Mouse (Mus musculus): ENCODE data around the gene Ptprt. TPM values are rescaled to one million over a fixed set of nuclear protein-coding genes. Genes with fewer than 3 reads are reported as not detected.

The Ptprt gene
- polyA plus RNA-seq, 1 experiment from 2014 or later, result 3.2 TPM

GRCm38 (mm10) chr2:161625896-161626295, 1035.1 kb downstream of the Ptprt start:
- no peaks in the 10 kb centered on the region for H3K9me3 ChIP-seq (replicated peaks)
- H3K36me3 ChIP-seq, result no peaks in the 10 kb centered on the region
- 91% methylated on average over 1 of the region's 1 CpGs for WGBS
- H3K4me3 ChIP-seq (replicated peaks), result no peak overlapping the region
- no peak overlapping the region for H3K27ac ChIP-seq
- H3K27me3 ChIP-seq, result no peaks in the 10 kb centered on the region
- no peak for ATAC-seq (replicated peaks; ENCODE audit: low FRiP score)
- no peaks in the 10 kb centered on the region for H3K4me1 ChIP-seq
- no peak overlapping the region for H3K4me2 ChIP-seq
- no peak overlapping the region for H3K9ac ChIP-seq

- no peaks in the 10 kb centered on the region for H3K27me3 ChIP-seq
- no peak overlapping the region for H3K4me3 ChIP-seq (replicated peaks)
- no peaks in the 10 kb centered on the region for H3K36me3 ChIP-seq
- no peak overlapping the region for H3K9ac ChIP-seq
- H3K9me3 ChIP-seq (replicated peaks), result no peaks in the 10 kb centered on the region
- 83% methylated on average over 4 of the region's 4 CpGs for WGBS
- H3K4me1 ChIP-seq, result no peaks in the 10 kb centered on the region
- H3K27ac ChIP-seq, result no peak overlapping the region
- H3K4me2 ChIP-seq, result no peak overlapping the region
- ATAC-seq (replicated peaks; ENCODE audit: low FRiP score), result no peak
These were observed 1052.5 kb downstream of the Ptprt start for GRCm38 (mm10) chr2:161608401-161608800.

- Histone ChIP-seq H3K4me1 (no peaks in the 10 kb centered on the region), H3K36me3 (no peaks in the 10 kb centered on the region), H3K9me3 (replicated peaks) (no peaks in the 10 kb centered on the region), H3K4me2 (no peak overlapping the region), H3K4me3 (replicated peaks) (no peak overlapping the region), H3K27ac (no peak overlapping the region), H3K27me3 (no peaks in the 10 kb centered on the region), H3K9ac (no peak overlapping the region)
- peak; percentile 15; the same call in 1 of the 2 replicates for ATAC-seq (replicated peaks; ENCODE audit: low FRiP score)
- 74% methylated on average over 4 of the region's 4 CpGs for WGBS
These were observed 1053.6 kb downstream of the Ptprt start for GRCm38 (mm10) chr2:161607372-161607771.

GRCm38 (mm10) chr2:161600206-161600808, 1060.6 kb downstream of the Ptprt start:
- Histone ChIP-seq H3K9ac (no peak overlapping the region), H3K4me1 (peaks cover 3% of the 10 kb centered on the region; the same call in 1 of the 2 replicates), H3K4me2 (no peak overlapping the region), H3K4me3 (replicated peaks) (no peak overlapping the region), H3K9me3 (replicated peaks) (no peaks in the 10 kb centered on the region), H3K36me3 (no peaks in the 10 kb centered on the region), H3K27me3 (no peaks in the 10 kb centered on the region), H3K27ac (no peak overlapping the region)
- WGBS, result 55% methylated on average over 6 of the region's 6 CpGs
- ATAC-seq (replicated peaks; ENCODE audit: low FRiP score), result no peak

- Histone ChIP-seq H3K36me3 (no peaks in the 10 kb centered on the region), H3K4me1 (no peaks in the 10 kb centered on the region), H3K9ac (no peak overlapping the region), H3K4me3 (replicated peaks) (no peak overlapping the region), H3K9me3 (replicated peaks) (no peaks in the 10 kb centered on the region), H3K4me2 (no peak overlapping the region), H3K27ac (no peak overlapping the region), H3K27me3 (no peaks in the 10 kb centered on the region)
- 85% methylated on average over 7 of the region's 7 CpGs for WGBS
- ATAC-seq (replicated peaks; ENCODE audit: low FRiP score), result no peak
These were observed 1067.4 kb downstream of the Ptprt start for GRCm38 (mm10) chr2:161593391-161594152.

- ATAC-seq (replicated peaks; ENCODE audit: low FRiP score), result no peak
- Histone ChIP-seq H3K27ac (no peak overlapping the region), H3K9me3 (replicated peaks) (no peaks in the 10 kb centered on the region), H3K36me3 (no peaks in the 10 kb centered on the region), H3K4me3 (replicated peaks) (no peak overlapping the region), H3K9ac (no peak overlapping the region), H3K4me1 (no peaks in the 10 kb centered on the region), H3K27me3 (no peaks in the 10 kb centered on the region), H3K4me2 (no peak overlapping the region)
These were observed 1086.5 kb downstream of the Ptprt start for GRCm38 (mm10) chr2:161574401-161574800.

GRCm38 (mm10) chr2:161572201-161572600, 1088.7 kb downstream of the Ptprt start:
- no peak for ATAC-seq (replicated peaks; ENCODE audit: low FRiP score)
- H3K9me3 ChIP-seq (replicated peaks), result no peaks in the 10 kb centered on the region

GRCm38 (mm10) chr2:161570236-161570995, 1090.5 kb downstream of the Ptprt start:
- H3K9ac ChIP-seq, result no peak overlapping the region
- no peaks in the 10 kb centered on the region for H3K4me1 ChIP-seq
- no peaks in the 10 kb centered on the region for H3K27me3 ChIP-seq
- no peaks in the 10 kb centered on the region for H3K36me3 ChIP-seq
- 60% methylated on average over 10 of the region's 10 CpGs for WGBS
- no peak for ATAC-seq (replicated peaks; ENCODE audit: low FRiP score)
- H3K4me2 ChIP-seq, result no peak overlapping the region
- no peak overlapping the region for H3K4me3 ChIP-seq (replicated peaks)
- H3K27ac ChIP-seq, result no peak overlapping the region
- no peaks in the 10 kb centered on the region for H3K9me3 ChIP-seq (replicated peaks)

More at GRCm38 (mm10) chr2:161572201-161572600, 1088.7 kb downstream of the Ptprt start:
- no peaks in the 10 kb centered on the region for H3K27me3 ChIP-seq
- no peak overlapping the region for H3K4me2 ChIP-seq
- no peak overlapping the region for H3K27ac ChIP-seq
- H3K4me3 ChIP-seq (replicated peaks), result no peak overlapping the region
- no peak overlapping the region for H3K9ac ChIP-seq
- H3K36me3 ChIP-seq, result no peaks in the 10 kb centered on the region
- no peaks in the 10 kb centered on the region for H3K4me1 ChIP-seq

GRCm38 (mm10) chr2:161561502-161561901, 1099.4 kb downstream of the Ptprt start:
- Histone ChIP-seq H3K9me3 (replicated peaks) (no peaks in the 10 kb centered on the region), H3K4me1 (no peaks in the 10 kb centered on the region), H3K4me3 (replicated peaks) (no peak overlapping the region), H3K27me3 (no peaks in the 10 kb centered on the region), H3K9ac (no peak overlapping the region), H3K4me2 (no peak overlapping the region), H3K27ac (no peak overlapping the region), H3K36me3 (no peaks in the 10 kb centered on the region)
- WGBS, result 72% methylated on average over 2 of the region's 2 CpGs
- ATAC-seq (replicated peaks; ENCODE audit: low FRiP score), result no peak

- Histone ChIP-seq H3K27me3 (no peaks in the 10 kb centered on the region), H3K4me1 (no peaks in the 10 kb centered on the region), H3K9ac (no peak overlapping the region), H3K4me2 (no peak overlapping the region), H3K4me3 (replicated peaks) (no peak overlapping the region), H3K36me3 (no peaks in the 10 kb centered on the region), H3K9me3 (replicated peaks) (no peaks in the 10 kb centered on the region), H3K27ac (no peak overlapping the region)
- 70% methylated on average over 4 of the region's 4 CpGs for WGBS
- ATAC-seq (replicated peaks; ENCODE audit: low FRiP score), result no peak
These were observed 1103.1 kb downstream of the Ptprt start for GRCm38 (mm10) chr2:161557874-161558273.

- ATAC-seq (replicated peaks; ENCODE audit: low FRiP score), result no peak
- no peak overlapping the region for H3K4me2 ChIP-seq
- no peaks in the 10 kb centered on the region for H3K9me3 ChIP-seq (replicated peaks)
- no peak overlapping the region for H3K9ac ChIP-seq
- H3K36me3 ChIP-seq, result no peaks in the 10 kb centered on the region
- no peaks in the 10 kb centered on the region for H3K27me3 ChIP-seq
- WGBS, result 68% methylated on average over 9 of the region's 9 CpGs
- no peak overlapping the region for H3K27ac ChIP-seq
- no peaks in the 10 kb centered on the region for H3K4me1 ChIP-seq
- H3K4me3 ChIP-seq (replicated peaks), result no peak overlapping the region
These were observed 1107.3 kb downstream of the Ptprt start for GRCm38 (mm10) chr2:161553651-161554050.

GRCm38 (mm10) chr2:161552011-161552410, 1108.9 kb downstream of the Ptprt start:
- H3K36me3 ChIP-seq, result no peaks in the 10 kb centered on the region
- H3K4me1 ChIP-seq, result no peaks in the 10 kb centered on the region
- no peak for ATAC-seq (replicated peaks; ENCODE audit: low FRiP score)
- no peak overlapping the region for H3K9ac ChIP-seq
- H3K27ac ChIP-seq, result no peak overlapping the region
- no peak overlapping the region for H3K4me3 ChIP-seq (replicated peaks)
- H3K27me3 ChIP-seq, result no peaks in the 10 kb centered on the region
- H3K9me3 ChIP-seq (replicated peaks), result no peaks in the 10 kb centered on the region
- 90% methylated on average over 2 of the region's 2 CpGs for WGBS
- no peak overlapping the region for H3K4me2 ChIP-seq
